Mouse (Mus musculus) inflammation-experienced regulatory T-cells, adult 6 months (primary cell): ENCODE data around the gene Gm49661. TPM values are rescaled to one million over a fixed set of nuclear protein-coding genes. Genes with fewer than 3 reads are reported as not detected.

Source experiments
- ATAC-seq: one replicate; pipeline ENCODE4 v1.8.0; 2017
- polyA plus RNA-seq, 3 experiments: library from polyadenylated mRNA; unstranded; fragments of 100-300 nt; shearing (Covaris generic); gene quantifications; one replicate each; pipeline ENCODE4 v1.2.1; 2017

Gene Gm49661
- polyA plus RNA-seq, 3 experiments from 2014 or later = not detected

- ATAC-seq = no peak
Observed at GRCm38 (mm10) chr8:84982499-84983011, 13.3 kb upstream of the Gm49661 start.

GRCm38 (mm10) chr8:84981644-84982498, 12.6 kb upstream of the Gm49661 start:
- ATAC-seq = no peak

- no peak for ATAC-seq
Observed at GRCm38 (mm10) chr8:84980622-84981358, 11.6 kb upstream of the Gm49661 start.

GRCm38 (mm10) chr8:84979599-84980421, 10.6 kb upstream of the Gm49661 start:
- peak; percentile 25 for ATAC-seq

GRCm38 (mm10) chr8:84978248-84978940, 9.2 kb upstream of the Gm49661 start, which contains the start of gene Junb:
Junb (minus strand) TSS chr8:84978718.
- ATAC-seq = peak; percentile 41

- ATAC-seq = peak; percentile 3
Observed at GRCm38 (mm10) chr8:84977435-84978247, 8.4 kb upstream of the Gm49661 start.

GRCm38 (mm10) chr8:84976763-84977434, 7.7 kb upstream of the Gm49661 start:
- no peak for ATAC-seq

GRCm38 (mm10) chr8:84976031-84976762, 7.0 kb upstream of the Gm49661 start:
- ATAC-seq = peak; percentile 51

- ATAC-seq = no peak
Observed at GRCm38 (mm10) chr8:84975434-84975833, 6.2 kb upstream of the Gm49661 start.

GRCm38 (mm10) chr8:84974543-84975142, 5.4 kb upstream of the Gm49661 start:
- ATAC-seq = no peak

- no peak for ATAC-seq
Observed at GRCm38 (mm10) chr8:84973803-84974542, 4.7 kb upstream of the Gm49661 start.

GRCm38 (mm10) chr8:84973079-84973478, 3.8 kb upstream of the Gm49661 start:
- ATAC-seq = no peak

- ATAC-seq = no peak
Observed at GRCm38 (mm10) chr8:84970913-84971312, 1.7 kb upstream of the Gm49661 start.

- ATAC-seq = no peak
Observed at GRCm38 (mm10) chr8:84970135-84970790, 1.0 kb upstream of the Gm49661 start.

- ATAC-seq = no peak
Observed at GRCm38 (mm10) chr8:84968650-84969049, 583 bp downstream of the Gm49661 start.

- ATAC-seq = no peak
Observed at GRCm38 (mm10) chr8:84967532-84968304, 1.5 kb downstream of the Gm49661 start.

- ATAC-seq = no peak
Observed at GRCm38 (mm10) chr8:84966603-84967002, 2.6 kb downstream of the Gm49661 start.
